Mouse (Mus musculus) heart, adult 10 weeks (tissue): ENCODE measurements around the gene Lrmda. TPM values are rescaled to one million over a fixed set of nuclear protein-coding genes. Genes with fewer than 3 reads are reported as not detected.

Source experiments
- polyA plus RNA-seq: library from polyadenylated mRNA; stranded (reverse); fragments of 350-450 nt; fragmentation: Illumina TruSeq; extraction: RNeasy Lipid Tissue Mini Kit (QIAGEN cat#74804); gene quantifications from one replicate; pipeline ENCODE4 v1.2.3, GENCODE M21; 2014; ENCODE audit warnings: low read depth, low replicate concordance

Lrmda gene
- polyA plus RNA-seq = 2.0 TPM

GRCm38 (mm10) chr14:22019252-22019948, at the start of gene Lrmda:
Gene Lrmda, plus strand, starts transcription at chr14:22019712.

GRCm38 (mm10) chr14:21989291-21989913, 30.1 kb upstream of the Lrmda start, which contains the start of gene Zfp503:
Gene Zfp503, minus strand, starts transcription at chr14:21989601.

Other genes with a start within 250 kb of the Lrmda start
- 450 TPM for gene Vdac2, start 194.5 kb upstream of the Lrmda start, polyA plus RNA-seq
- 5.3 TPM for gene Comtd1, start 170.7 kb upstream of the Lrmda start, polyA plus RNA-seq
- gene Zfp503, start 30.1 kb upstream of the Lrmda start, polyA plus RNA-seq = 0.65 TPM